Mouse (Mus musculus) thymus, postnatal 36 days (tissue): ENCODE data around the gene Fam117a.
A peak's percentile ranks its signal among the peaks of the same experiment; 100 is the strongest.
"Not testable (repeated sequence)": the region's sequence is repeated elsewhere in the genome, so short reads cannot be mapped to it uniquely, and the experiment has no call there.

Experiments
- DNase-seq, 2 experiments: peaks; one replicate each; pipeline ENCODE4 v3.0.0; 2022; ENCODE audit warnings: mixed read lengths in 2 of 2

The Fam117a gene

GRCm38 (mm10) chr11:95396548-95396947, 59.7 kb downstream of the Fam117a start:
- no peak for DNase-seq

DNA sequence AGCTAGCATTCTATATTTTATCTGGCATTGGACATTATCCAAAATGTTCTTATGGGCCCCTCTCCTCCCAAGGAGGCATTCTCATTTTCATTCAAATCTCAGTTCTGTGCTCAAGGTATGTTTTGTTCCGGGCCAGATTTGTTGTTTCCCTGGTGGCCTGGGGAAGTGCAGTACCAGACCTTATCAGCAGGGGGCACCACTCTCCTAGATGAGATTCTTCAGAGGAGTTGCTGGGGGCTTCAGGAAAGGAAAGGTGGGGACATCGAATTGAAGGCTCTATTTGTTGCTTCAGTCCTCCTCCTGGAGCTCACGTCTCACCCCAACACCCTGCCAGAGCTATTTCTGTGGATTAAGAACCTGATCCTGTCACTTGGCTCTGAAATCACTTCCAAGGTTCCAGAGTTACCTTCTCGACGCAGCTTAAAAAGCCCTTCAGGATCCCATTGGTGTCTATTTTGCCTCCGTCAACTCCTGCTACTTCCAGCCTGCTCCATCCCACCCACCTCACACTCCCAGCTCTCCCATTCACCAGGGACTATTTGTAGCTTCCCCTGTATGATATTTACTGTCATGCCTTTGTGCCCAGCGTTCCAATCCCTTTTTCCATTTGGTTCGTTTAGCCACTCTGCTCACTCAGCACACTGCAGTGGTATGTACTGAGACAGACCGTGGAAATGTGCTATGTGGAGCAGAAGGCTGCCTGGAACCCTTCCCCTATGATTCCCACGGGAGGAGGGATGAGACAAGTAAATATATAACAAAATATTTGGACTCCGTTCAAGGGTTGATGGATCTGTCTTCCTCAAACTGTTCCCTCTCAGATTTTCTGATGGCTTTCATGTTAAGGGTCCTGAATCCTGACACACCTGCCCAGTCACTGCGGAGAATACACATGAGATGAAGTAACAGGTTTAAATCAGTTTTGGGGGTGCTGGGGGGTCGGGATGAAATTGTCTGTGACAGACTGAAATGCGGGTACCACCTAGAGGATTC, 61.3 kb downstream of the Fam117a start:
- peak; percentile 63 to 75 for DNase-seq

DNA sequence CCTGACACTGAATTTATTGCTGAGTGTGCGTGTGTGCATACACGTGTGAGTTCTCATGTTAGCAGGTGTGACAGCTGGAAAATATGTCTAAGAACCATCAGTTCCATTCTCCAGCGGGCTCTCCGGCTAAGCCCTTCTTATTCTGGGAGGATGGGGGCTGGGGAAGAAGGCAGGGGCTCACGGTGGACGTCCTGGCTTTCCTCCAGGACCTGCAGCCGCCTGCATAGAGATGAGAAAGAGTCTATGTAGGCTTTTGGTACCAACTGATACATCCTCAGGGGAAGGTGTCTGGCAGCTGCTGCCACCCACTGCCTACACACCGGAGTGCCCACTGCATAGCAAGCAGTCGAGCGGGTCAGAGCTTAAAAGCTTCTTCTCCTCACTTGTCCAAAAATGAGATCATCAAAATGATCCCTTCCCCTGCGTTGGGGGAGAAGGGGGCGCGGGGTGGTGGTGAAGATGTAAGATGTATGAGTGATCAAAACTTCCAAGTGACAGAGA, 62.8 kb downstream of the Fam117a start:
- no peak for DNase-seq

GRCm38 (mm10) chr11:95401568-95401967, 64.8 kb downstream of the Fam117a start:
- no peak for DNase-seq

DNA sequence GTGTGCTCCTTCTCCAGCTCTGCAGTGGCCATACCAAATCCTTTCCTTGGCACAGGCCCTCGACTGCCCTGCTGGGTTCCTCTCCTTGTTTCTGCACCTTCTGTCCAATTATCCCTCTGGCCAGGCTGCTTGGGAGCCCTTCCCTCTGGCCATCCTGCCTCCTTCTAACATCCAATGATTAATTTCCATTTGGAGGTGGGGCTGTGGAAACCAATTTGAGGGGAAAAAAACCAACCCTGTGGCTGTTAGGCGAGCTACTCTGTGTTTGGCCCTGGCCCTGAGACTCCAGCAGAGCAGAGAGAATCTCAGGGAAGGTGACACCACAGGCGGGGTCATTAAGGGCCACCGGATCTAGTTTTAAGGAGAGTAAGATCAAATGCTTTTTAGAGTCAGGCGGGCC, 65.4 kb downstream of the Fam117a start:
- DNase-seq: no peak

DNA sequence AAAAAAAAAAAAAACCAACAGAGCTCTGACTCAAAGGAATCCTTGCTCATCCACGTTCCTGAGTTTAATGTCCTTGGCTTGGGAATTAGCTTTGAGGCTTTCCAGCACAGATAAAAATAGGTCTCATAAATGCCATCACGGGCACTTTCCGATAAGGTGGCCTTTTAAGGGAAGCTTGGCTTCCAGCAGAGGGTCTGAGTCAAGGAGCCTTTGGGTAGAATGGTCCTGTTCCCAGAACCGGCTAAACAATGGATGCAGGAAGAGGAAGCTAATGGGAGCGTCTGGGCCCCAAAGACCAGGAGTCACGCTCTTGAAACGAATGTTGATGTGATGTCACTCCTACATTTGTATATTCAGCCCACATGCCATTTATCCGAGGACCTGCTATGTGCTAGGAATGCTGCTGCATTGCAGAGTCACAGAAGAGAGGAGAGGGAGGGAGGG, 65.9 kb downstream of the Fam117a start:
- no peak for DNase-seq

DNA sequence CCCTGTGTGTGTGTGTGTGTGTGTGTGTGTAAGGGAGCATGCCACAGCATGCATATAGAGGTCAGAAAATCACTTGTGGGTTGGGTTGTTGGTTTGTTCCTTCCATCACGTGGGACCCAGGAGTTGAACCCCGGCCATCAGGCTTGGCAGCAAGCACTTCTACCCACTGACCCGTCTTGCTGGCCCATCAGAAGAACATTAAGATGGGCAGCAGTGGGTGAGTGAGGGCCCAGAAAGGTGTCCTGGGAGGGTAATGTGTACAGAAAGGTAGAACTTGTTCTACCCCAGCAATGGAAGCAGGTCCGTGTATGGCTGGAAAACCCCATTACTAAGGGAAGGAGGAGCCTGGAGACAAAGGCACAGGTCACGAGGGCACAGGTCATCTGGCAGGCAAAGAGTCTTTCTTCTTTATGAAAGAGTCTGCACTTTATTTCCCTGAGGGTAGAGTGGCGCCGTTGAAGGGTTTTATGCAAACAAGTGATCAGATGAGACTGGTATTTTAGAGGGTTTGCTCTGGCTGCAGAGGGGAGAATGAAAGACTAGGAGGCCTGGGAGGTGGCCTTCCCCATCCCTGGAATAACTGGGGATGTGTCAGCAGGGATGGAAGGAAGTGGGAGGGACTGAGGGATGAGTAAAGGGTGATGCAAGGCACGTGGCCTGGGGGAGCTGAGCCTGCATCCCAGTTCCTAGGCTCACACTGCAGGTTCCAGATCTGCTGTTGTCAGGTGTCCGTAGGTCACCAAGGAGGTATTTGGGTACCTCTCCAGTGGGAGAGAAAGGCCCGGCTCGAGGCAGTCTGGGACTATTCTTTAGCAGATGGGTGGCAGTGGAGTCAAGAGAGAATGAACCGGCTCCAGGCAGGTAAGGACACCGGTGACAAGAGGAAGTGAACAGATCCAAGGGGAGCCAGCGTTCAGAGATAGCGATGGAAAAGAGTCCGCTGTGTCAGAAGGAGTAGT, 66.8 kb downstream of the Fam117a start:
- DNase-seq: no peak

DNA sequence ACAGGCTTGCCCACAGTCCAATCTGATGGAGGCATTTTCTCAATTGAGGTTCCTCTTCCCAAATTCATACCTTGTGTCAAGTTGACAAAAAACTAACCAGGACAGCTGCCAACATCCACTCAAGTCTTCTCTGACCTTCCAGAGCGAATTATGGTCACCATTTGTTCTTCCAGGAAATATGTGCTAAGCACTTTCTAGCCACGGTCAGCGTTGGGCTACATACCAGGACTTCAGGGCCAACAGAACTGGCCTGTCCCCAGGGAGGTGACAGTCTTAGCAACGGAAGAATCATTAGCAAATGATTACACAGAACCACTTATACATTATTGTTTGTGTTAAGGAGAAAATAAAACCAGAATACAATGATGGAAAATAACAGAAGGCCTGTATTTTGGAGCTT, 69.0 kb downstream of the Fam117a start:
- DNase-seq: no peak

DNA sequence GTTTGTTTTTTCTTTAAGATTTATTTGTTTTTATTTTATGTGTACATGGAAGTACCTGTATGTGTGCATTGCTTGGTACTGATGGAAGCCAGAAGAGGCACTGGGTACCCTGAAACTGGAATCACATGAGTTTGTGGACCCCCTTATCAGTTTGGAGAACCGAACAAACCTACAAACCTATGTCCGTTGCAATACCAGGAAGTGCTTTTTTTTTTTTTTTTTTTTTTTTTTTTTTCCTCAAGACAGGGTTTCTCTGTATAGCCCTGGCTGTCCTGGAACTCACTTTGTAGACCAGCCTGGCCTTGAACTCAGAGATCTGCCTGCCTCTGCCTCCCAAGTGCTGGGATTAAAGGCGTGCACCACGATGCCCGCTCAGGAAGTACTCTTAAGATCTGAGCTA, 69.6 kb downstream of the Fam117a start:
- DNase-seq: not testable (repeated sequence)

DNA sequence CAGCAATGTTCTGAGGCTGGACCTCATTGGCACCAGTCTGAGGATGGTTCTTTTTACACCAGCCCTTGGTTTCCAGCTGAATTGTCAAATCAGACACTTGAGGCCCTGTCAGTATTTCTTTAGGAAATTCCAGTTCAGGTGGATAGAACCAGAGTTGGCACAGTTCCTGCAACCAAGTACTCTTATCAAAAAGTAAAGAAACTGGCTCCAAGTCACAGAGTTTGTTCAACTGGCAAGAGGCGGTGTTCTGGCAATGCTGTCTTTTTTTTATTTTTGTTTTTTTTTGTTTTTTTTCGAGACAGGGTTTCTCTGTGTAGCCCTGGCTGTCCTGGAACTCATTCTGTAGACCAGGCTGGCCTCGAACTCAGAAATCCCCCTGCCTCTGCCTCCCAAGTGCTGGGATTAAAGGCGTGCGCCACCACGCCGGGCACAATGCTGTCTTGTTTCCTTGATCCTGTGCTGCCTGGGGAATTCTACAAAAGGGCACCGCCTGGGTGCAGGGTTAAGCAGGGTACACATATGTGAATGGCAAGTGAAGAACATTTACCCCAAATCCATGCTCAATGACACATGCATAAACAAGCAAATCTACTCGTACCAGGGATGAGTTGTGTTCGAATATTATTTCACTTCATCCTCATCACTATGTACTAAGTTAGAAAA, 72.8 kb downstream of the Fam117a start:
- no peak for DNase-seq

GRCm38 (mm10) chr11:95411453-95412013, 74.7 kb downstream of the Fam117a start:
- no peak for DNase-seq

DNA sequence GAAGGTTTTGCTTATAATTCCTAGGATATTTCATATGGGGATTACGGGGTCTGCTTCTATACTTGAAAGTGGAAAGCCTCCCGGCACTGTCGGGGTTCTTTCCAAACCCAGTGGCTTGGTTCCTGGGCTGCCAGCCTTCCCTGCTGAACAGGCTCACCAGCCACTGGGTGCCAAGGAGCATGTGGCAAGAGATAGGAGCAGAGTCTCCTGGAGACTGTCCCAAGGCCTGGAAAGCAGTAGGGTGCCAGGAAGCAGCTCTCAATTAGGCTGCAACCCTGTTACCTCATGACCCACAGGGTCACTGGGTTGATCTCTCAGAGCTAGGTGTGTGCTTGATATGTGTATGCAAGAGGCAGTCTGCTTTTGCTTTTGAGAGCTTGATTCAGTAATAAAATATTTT, 75.8 kb downstream of the Fam117a start:
- no peak for DNase-seq

- DNase-seq: peak; percentile 91 to 92
These were observed 77.1 kb downstream of the Fam117a start, which contains the start of gene Spop for GRCm38 (mm10) chr11:95413641-95414535. Gene Spop, plus strand, starts transcription at chr11:95414080.

DNA sequence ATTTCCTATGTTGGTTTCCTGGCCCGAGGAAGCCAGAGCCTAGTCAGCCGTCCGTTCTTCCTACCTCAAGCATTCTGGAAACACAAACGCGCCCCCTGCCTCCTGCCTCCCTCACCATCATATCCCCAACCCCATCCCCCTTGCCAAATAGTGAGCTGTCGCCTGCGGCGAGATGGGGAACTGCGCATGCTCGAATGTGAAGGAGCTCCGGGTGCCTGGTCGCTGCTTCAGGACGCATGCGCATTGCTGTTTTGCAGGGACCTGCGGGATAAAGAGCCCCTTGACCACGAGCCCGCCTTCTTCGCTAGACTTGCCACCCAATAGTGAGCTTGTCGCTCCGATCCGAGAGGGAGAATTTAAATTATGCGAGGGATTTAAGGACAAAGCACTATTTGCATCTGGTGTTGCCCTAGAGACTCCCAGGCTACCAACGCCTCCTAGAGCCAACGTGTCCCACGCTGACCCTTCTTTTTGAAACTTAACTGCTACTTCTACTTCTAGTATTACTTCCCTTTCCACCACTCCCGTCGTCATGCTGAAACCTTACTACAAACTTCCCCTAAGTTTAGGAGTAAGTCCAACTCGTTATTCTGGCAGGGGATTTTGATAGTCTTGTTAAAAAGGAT, 77.8 kb downstream of the Fam117a start:
- peak; percentile 90 to 94 for DNase-seq

DNA sequence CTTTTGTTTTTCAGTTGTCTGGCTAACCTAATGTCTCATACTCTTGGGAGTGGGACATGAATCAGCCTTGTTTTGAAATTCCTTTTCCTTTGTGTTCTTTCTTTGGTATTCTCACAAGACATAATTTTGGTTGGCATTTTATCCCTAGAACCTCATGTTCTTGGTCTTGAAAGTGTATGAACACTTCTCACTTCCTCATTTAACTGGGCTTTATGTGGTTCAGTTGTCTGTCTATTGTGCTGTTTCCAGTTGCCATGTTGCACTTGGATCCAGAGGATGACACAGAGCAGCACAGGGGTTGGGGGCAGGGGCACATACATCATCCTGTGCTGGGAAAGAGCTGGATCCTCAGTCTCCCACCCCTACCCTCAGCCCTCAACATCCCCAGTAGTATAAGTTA, 79.1 kb downstream of the Fam117a start:
- DNase-seq: no peak

DNA sequence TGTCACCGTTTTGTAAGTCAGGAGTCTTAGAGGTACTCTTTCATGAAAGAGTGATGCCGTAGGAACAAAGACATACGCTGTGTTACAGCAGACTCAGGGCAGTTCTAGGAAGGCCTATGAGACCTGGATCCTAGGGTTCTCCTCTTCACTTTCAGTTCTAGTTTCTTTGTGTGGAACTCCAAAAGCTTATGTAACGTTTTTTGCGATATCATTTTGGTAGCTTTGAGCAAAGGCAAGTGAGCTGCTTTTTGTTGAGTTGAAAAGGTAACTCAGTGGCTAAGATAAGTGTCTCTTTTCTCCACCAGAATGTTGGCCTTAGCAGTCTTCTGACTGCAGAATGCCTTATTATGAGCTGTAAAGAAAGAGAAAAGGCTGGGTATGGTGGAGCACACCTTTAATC, 80.5 kb downstream of the Fam117a start:
- DNase-seq: no peak

DNA sequence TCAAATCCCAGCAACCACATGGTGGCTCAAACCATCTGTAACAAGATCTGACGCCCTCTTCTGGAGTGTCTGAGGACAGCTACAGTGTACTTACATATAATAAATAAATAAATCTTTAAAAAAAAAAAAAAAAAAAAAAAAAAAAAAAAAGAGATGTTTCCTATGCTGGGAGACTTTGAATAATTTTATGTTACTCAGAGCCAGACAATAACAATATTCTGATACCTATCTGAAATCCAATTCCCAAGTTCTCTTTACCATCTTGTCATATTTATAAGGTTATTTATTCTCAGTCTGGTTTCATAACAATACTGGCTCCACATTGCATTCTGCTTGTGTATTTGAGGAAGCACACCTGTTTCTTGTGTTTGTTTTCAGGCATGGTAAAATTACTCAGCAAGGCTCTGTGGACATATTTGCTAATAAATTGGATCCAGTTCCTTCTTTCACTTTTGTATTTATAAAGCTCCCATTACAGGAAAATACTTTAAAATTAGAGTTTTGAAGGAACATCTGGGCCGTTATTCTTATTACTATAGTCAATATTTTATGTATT, 84.1 kb downstream of the Fam117a start:
- DNase-seq: no peak

- no peak for DNase-seq
These were observed 86.7 kb downstream of the Fam117a start for GRCm38 (mm10) chr11:95423505-95423904.

GRCm38 (mm10) chr11:95431344-95431743, 94.5 kb downstream of the Fam117a start:
- no peak for DNase-seq
